Mouse (Mus musculus) midbrain, postnatal 0 days (tissue): ENCODE measurements around the gene Gmip. TPM values are rescaled to one million over a fixed set of nuclear protein-coding genes. Genes with fewer than 3 reads are reported as not detected.

Experiments
- ATAC-seq: fragments of 200-750 bp; cut with Nextera tagmentation; 2 replicates; pipeline ENCODE4 v1.8.0; 2017; ENCODE audit warnings: moderate number of reproducible peaks, mild to moderate bottlenecking, moderate TSS enrichment, moderate library complexity; ENCODE audit not compliant: low FRiP score
- DNase-seq: peaks from one replicate; pipeline ENCODE4 v3.0.0-alpha.2; 2015; ENCODE audit warnings: low spot score
- H3K27ac ChIP-seq: fragments of 300-500 bp; sonication (generic); 2 replicates; pipeline ENCODE4 v1.5.1; 2014; ENCODE audit warnings: low read depth, mild to moderate bottlenecking, low read length, mixed read lengths
- H3K27me3 ChIP-seq: fragments of 300-500 bp; sonication (generic); 2 replicates; pipeline ENCODE4 v1.6.1; 2014; ENCODE audit warnings: low read length, control low read depth, mixed read lengths; ENCODE audit not compliant: insufficient read depth
- H3K36me3 ChIP-seq: fragments of 300-500 bp; sonication (generic); 2 replicates; pipeline ENCODE4 v1.6.1; 2014; ENCODE audit warnings: low read length, control low read depth, mixed read lengths; ENCODE audit not compliant: insufficient read depth
- H3K4me1 ChIP-seq: fragments of 300-500 bp; sonication (generic); 2 replicates; pipeline ENCODE4 v1.6.1; 2014; ENCODE audit warnings: mild to moderate bottlenecking, control low read depth, antibody characterized with exemption, low read length, mixed read lengths; ENCODE audit not compliant: insufficient read depth
- H3K4me2 ChIP-seq: fragments of 300-500 bp; sonication (generic); 2 replicates; pipeline ENCODE4 v1.6.1; 2014; ENCODE audit warnings: low read depth, mild to moderate bottlenecking, low read length, mixed read lengths; ENCODE audit not compliant: poor library complexity, severe bottlenecking
- H3K4me3 ChIP-seq: fragments of 300-500 bp; sonication (generic); 2 replicates; pipeline ENCODE4 v1.5.1; 2014; ENCODE audit warnings: low read depth, mild to moderate bottlenecking, low read length, moderate library complexity
- H3K9ac ChIP-seq: fragments of 300-500 bp; sonication (generic); replicated peaks from 2 replicates; pipeline ENCODE4 v1.6.1; 2014; ENCODE audit warnings: mild to moderate bottlenecking, low read length, moderate library complexity, mixed read lengths; ENCODE audit not compliant: poor library complexity, severe bottlenecking
- H3K9me3 ChIP-seq: fragments of 300-500 bp; sonication (generic); 2 replicates; pipeline ENCODE4 v1.6.1; 2016; ENCODE audit warnings: low read length, control low read depth
- CTCF ChIP-seq: IDR thresholded peaks from 2 replicates; pipeline ENCODE4 v1.5.1; 2016; ENCODE audit warnings: antibody characterized with exemption, mild to moderate bottlenecking
- WGBS: fragments of 180-500 bp; shearing (Covaris S2); extraction: QIAGEN DNeasy Blood & Tissue Kit; methylation state at CpG from one replicate; pipeline ENCODE4 v1.1.7; 2014; 5-methylcytosine and 5-hydroxymethylcytosine counted together
- polyA plus RNA-seq: library from polyadenylated mRNA; unstranded; fragments of >200 nt; fragmentation: Nextera tagmentation; extraction: Ambion mirVana; gene quantifications from 2 replicates; pipeline ENCODE4 v1.2.1, GENCODE M21; 2015
- total RNA-seq: library from RNA; depleted of rRNA; stranded (reverse); fragments of >200 nt; gene quantifications from 2 replicates; pipeline ENCODE4 v1.2.3, GENCODE M21; 2014

The Gmip gene
- total and polyA plus RNA-seq, 2 experiments from 2014 or later = 37.6 to 53.9 TPM

DNA sequence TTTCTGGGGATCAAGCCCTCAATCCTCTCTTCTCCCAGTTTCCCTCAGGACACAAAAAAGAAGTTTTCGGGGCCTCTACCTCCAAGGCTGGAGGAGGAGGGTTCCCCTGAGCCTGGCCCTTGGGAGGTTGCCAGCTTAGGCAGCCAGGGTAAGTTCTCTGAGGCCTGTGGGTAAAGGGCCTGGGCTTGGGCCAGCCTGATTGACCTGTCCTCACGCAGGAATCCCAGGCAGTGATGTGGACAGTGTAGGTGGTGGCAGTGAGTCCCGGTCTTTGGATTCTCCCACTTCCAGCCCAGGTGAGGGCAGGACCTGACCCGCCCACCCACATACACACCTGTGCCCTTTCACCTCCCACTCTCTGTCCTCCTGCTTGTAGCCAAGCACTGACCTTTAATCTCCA lies 6.9 kb downstream of the Gmip start:
- peaks cover 53% of the 10 kb centered on the region for H3K36me3 ChIP-seq
- no peak overlapping the region for H3K9ac ChIP-seq
- no peak overlapping the region for H3K4me2 ChIP-seq
- DNase-seq (no peak), ATAC-seq (no peak)
- TF ChIP-seq CTCF = no peak
- no peaks in the 10 kb centered on the region for H3K27me3 ChIP-seq
- no peaks in the 10 kb centered on the region for H3K4me1 ChIP-seq
- H3K27ac ChIP-seq = no peak overlapping the region
- H3K9me3 ChIP-seq = no peaks in the 10 kb centered on the region
- no peak overlapping the region for H3K4me3 ChIP-seq
- WGBS = 97% methylated on average over 4 of the region's 4 CpGs

DNA sequence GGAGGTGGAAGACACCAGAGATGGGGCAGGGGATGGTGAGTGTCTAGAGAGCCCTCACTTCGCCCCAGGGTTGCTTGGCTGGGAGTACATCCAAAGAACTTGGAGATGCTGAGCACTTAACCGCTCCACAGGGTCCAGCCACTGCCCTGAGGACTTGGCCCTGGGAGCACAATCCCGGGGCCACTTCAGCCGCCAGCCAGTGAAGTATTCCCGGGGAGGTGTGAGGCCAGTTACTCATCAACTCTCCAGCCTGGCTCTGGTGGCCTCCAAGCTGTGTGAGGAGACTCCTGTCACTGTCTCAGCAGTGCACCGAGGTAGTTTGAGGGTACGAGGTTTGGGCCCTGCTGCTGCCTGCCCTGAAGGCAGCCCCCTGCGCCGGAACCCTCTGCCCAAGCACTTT lies 12.0 kb downstream of the Gmip start:
- Histone ChIP-seq H3K4me1 (peaks cover 6% of the 10 kb centered on the region; the same call in 1 of the 2 replicates), H3K9ac (no peak overlapping the region), H3K36me3 (peaks cover 25% of the 10 kb centered on the region), H3K9me3 (no peaks in the 10 kb centered on the region), H3K27me3 (no peaks in the 10 kb centered on the region), H3K4me3 (no peak overlapping the region), H3K27ac (no peak overlapping the region), H3K4me2 (no peak overlapping the region)
- DNase-seq (no peak), ATAC-seq (no peak)
- TF ChIP-seq CTCF = no peak
- WGBS = 85% methylated on average over 9 of the region's 9 CpGs

DNA sequence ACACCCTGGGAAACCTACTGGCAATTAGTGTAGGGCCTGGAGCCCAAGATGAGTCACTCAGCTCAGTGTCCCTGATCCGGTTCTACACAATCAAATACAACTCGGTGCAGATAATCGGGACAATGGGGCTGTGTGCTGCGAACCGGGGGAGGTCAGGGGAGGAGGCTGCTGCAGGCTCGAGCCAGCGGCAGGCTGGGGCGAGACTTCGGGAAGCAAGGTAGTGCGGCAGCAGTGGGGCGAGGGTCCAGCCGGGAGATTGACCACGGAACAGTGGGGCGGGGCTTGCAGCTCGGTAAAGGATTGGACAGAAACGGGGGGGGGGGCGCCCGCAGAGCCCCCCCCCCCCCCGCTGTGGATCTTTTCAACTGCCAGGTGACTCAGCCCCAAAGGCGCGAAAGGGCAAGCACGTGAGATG lies 13.5 kb downstream of the Gmip start:
- WGBS = 0% methylated on average over 16 of the region's 22 CpGs

DNA sequence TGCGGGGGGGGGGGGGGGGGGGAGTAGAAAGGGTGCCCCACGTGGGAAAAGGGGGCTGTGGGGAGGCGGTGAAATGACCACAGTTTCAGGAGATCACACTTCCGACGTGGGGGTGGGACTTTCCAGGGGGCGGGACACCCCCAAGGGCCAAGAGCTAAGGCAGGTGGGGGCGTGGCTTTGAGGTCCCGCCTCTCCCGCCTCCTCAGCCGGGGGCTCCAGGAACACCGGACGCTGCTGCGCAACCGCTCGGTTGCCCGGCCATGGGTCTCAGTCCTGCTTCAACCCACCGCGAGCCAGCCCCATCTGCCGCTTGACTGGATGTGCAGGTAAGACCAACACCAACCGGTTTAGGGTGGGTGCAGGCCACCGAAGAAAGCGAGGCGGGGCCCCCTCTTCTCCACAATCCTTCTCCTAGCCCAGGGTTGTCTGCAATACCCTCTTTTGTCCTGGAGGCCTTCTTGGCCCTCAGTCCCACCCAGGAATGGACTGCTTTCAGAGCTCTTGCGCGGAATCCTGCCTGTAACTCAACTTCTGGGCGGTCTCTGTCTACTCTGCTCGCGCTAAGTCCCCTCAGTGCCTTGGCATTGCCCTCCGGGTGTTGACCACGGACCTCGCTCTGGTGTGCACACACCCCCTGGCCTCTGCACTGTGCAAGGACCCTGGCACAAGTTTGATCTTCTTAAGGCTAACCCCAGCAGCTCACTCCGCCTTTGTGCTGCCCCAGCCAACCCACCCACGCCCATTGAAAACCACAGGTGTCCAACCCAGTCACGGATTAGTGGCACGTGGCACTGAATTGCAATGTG lies 14.1 kb downstream of the Gmip start, which contains the start of gene Lpar2:
Lpar2 (plus strand) TSS at position 44 of the 806 bp plus-strand sequence.
- peak; percentile 81 for DNase-seq
- H3K4me2 ChIP-seq = peak within 1 kb of the TSS; percentile 72
- H3K9me3 ChIP-seq = no peaks in the 10 kb centered on the region
- H3K27ac ChIP-seq = peak within 1 kb of the TSS; percentile 68
- H3K9ac ChIP-seq = peak within 1 kb of the TSS; percentile 61
- no peak; the same call in 1 of the 2 replicates for TF ChIP-seq CTCF
- no peaks in the 10 kb centered on the region for H3K27me3 ChIP-seq
- H3K4me3 ChIP-seq = peak within 1 kb of the TSS; percentile 56
- ATAC-seq = peak; percentile 82
- peaks cover 6% of the 10 kb centered on the region; the same call in 1 of the 2 replicates for H3K4me1 ChIP-seq
- peaks cover 25% of the 10 kb centered on the region for H3K36me3 ChIP-seq
- 2% methylated on average over 28 of the region's 35 CpGs for WGBS

More for the DNA sequence above, 13.5 kb downstream of the Gmip start:
- no peaks in the 10 kb centered on the region for H3K27me3 ChIP-seq
- DNase-seq (peak; percentile 55), ATAC-seq (peak; percentile 61)
- no peak for TF ChIP-seq CTCF
- H3K9me3 ChIP-seq = no peaks in the 10 kb centered on the region
- peak overlapping the region; percentile 61 for H3K9ac ChIP-seq
- H3K27ac ChIP-seq = peak overlapping the region; percentile 68
- H3K4me3 ChIP-seq = peak overlapping the region; percentile 56
- H3K4me1 ChIP-seq = peaks cover 6% of the 10 kb centered on the region; the same call in 1 of the 2 replicates
- H3K4me2 ChIP-seq = peak overlapping the region; percentile 72
- peaks cover 25% of the 10 kb centered on the region for H3K36me3 ChIP-seq

DNA sequence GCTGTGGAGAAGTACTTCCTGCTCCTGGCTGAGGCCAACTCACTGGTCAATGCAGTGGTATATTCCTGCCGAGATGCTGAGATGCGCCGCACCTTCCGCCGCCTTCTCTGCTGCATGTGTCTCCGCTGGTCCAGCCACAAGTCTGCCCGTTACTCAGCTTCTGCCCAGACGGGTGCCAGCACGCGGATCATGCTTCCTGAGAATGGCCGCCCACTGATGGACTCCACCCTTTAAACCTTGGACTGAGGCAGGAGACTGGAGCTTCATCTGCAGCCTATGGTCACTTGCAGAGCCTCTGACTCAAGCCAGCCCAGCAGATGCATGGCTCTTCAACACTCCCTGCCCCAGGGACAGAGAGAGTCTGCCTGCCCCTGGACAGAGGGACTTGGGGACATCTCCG lies 17.9 kb downstream of the Gmip start:
- no peak overlapping the region for H3K27ac ChIP-seq
- no peak for DNase-seq
- H3K9ac ChIP-seq = no peak overlapping the region
- WGBS = 96% methylated on average over 12 of the region's 12 CpGs
- H3K4me1 ChIP-seq = peaks cover 6% of the 10 kb centered on the region; the same call in 1 of the 2 replicates
- no peak overlapping the region for H3K4me3 ChIP-seq
- H3K36me3 ChIP-seq = peaks cover 23% of the 10 kb centered on the region
- H3K9me3 ChIP-seq = no peaks in the 10 kb centered on the region
- no peak for ATAC-seq
- H3K27me3 ChIP-seq = no peaks in the 10 kb centered on the region
- H3K4me2 ChIP-seq = no peak overlapping the region
- no peak for TF ChIP-seq CTCF

DNA sequence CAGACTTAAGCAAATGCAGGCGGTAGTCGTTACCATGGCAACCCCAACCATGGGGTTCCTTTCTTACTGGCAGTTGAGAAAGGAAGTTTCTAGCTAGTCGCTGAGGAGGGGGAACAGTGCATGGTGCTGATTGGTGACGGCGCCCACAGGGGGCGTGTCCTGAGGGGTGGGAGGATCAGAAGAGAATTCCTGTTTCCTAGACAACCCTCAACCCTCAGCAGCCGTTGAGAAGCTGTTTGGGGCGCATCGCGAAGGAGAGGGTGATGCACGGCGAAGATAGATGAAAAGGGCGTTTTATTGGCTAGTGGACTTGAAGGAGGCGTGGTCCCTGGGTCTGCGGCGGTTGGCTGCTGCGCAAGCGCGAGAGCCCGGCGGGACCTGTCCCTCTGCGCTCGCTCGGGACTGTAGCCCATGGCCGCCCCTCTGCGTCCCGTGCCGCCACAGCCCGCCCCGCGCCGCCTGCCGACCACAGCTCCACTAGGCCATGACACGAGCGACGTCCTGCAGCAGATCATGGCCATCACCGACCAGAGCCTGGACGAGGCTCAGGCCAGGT lies 23.9 kb downstream of the Gmip start, which contains the start of gene Pbx4:
Pbx4 (plus strand) TSS at position 194 of the 556 bp plus-strand sequence.
- ATAC-seq = peak; percentile 97
- Histone ChIP-seq H3K4me3 (peak within 1 kb of the TSS; percentile 73), H3K27ac (peak within 1 kb of the TSS; percentile 80), H3K27me3 (no peaks in the 10 kb centered on the region), H3K9ac (peak within 1 kb of the TSS; percentile 79), H3K36me3 (peaks cover 11% of the 10 kb centered on the region; the same call in 1 of the 2 replicates), H3K9me3 (no peaks in the 10 kb centered on the region), H3K4me2 (peak within 1 kb of the TSS; percentile 84), H3K4me1 (no peaks in the 10 kb centered on the region)
- WGBS = under 1% methylated on average over 38 of the region's 38 CpGs
- peak; percentile 99 for DNase-seq
- TF ChIP-seq CTCF = peak; percentile 39
